Mouse (Mus musculus): ENCODE measurements around the gene Tat. TPM values are rescaled to one million over a fixed set of nuclear protein-coding genes. Genes with fewer than 3 reads are reported as not detected.
"Not testable (repeated sequence)": the region's sequence is repeated elsewhere in the genome, so short reads cannot be mapped to it uniquely, and the experiment has no call there.

Gene Tat
- polyA plus RNA-seq, 1 experiment from 2014 or later, result 0.10 TPM

DNA sequence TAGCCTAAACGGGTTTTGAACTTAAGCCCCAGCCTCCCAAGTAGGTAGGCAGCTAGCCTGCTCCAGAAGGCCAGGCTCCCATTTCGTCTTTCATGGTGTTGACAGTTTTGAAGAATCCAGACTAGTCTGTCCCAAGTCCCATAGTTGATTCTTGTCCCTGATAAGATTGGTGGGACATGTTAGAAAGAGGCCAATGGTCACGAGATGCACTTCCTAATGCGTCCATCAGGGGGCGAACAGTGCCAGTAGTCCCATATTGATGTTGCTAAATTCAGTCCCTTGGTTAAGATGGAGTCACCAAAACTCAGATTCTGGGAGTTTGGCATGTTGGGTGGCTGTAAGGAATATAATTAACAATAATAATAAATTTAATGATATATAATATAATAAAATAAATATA is 20.6 kb downstream of the Tat start:
- Histone ChIP-seq H3K36me3 (no peaks in the 10 kb centered on the region), H3K9me3 (replicated peaks) (no peaks in the 10 kb centered on the region), H3K4me2 (no peak overlapping the region), H3K4me1 (no peaks in the 10 kb centered on the region), H3K27ac (no peak overlapping the region), H3K9ac (no peak overlapping the region), H3K27me3 (replicated peaks) (no peaks in the 10 kb centered on the region), H3K4me3 (no peak overlapping the region)
- ATAC-seq, result no peak
- 23% methylated on average over 5 of the region's 5 CpGs for WGBS (ENCODE audit: insufficient replicate concordance)

DNA sequence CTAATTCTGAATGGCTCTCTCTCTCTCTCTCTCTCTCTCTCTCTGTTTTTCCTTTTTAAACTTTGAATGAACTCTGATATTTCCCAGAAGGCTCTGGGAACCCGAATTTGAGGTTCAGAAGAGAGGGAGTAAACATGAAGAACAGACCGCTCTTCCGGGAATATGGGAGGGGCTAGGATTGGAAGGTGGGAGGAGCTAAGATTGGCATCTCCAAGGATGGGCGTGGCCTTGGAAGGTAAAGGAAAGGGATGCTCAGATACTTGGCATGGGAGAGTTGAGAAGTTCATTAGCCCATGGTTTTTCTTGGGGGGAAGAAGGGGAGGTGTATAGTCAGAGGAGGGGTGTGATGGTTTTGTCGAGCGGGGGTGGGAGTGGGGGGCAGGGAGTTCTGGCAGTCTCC is 31.8 kb downstream of the Tat start:
- H3K9me3 ChIP-seq (replicated peaks), result no peaks in the 10 kb centered on the region
- no peak overlapping the region for H3K27ac ChIP-seq
- H3K4me2 ChIP-seq, result no peak overlapping the region
- H3K9ac ChIP-seq, result no peak overlapping the region
- no peak overlapping the region for H3K4me3 ChIP-seq
- H3K27me3 ChIP-seq (replicated peaks), result no peaks in the 10 kb centered on the region
- no peaks in the 10 kb centered on the region for H3K36me3 ChIP-seq
- ATAC-seq, result no peak
- no peaks in the 10 kb centered on the region for H3K4me1 ChIP-seq
- 52% methylated on average over 6 of the region's 6 CpGs for WGBS (ENCODE audit: insufficient replicate concordance)

DNA sequence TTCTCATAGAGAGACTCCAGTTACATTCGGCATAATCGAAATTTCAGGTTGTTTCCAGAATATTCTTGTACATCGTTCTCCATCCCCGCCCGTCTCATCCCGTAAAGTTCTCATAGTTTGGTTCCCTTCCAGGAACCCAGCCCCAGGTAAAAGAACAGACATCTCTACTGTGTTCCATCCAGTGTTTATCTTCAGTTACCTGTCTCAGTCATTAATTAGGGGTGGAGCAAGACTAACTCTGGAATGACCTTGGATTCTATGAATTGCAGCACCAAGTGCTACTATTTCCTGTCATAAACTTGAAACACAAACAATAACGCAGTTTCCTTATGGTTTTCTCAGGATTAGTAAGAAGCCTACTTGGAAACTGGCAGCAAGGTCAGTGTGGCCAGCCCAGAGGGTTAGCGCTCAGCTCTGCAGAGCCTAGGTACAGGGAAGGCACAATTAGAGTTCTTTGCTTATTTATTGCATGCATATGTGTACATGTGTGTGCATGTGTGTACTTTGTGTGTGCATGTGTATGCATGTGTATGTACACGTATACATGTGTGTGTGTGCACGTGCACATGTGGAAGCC is 32.6 kb downstream of the Tat start:
- H3K4me3 ChIP-seq, result no peak overlapping the region
- no peaks in the 10 kb centered on the region for H3K4me1 ChIP-seq
- ATAC-seq, result no peak
- no peak overlapping the region for H3K4me2 ChIP-seq
- WGBS (ENCODE audit: insufficient replicate concordance), result 74% methylated on average over 10 of the region's 10 CpGs
- H3K27me3 ChIP-seq (replicated peaks), result no peaks in the 10 kb centered on the region
- H3K36me3 ChIP-seq, result no peaks in the 10 kb centered on the region
- no peak overlapping the region for H3K9ac ChIP-seq
- no peaks in the 10 kb centered on the region for H3K9me3 ChIP-seq (replicated peaks)
- no peak overlapping the region for H3K27ac ChIP-seq

DNA sequence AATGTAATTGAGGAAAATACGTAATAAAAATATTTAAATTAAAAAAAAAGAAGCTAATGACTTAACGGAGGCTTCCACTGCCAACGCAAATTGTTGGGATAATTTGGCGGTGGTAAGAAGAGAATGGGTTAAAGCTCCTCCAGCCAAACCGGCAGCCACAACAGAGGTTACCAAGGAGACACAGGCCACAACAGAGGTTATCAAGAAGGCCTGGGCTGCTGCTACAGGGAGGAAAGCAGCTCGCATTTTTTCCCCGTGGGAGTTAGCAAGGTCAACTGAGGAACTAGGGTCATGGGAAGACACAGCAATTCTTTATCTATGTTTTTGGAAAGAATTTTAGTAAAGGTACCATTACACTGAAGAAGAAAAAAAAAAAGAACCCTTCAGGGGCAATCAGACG is 43.5 kb downstream of the Tat start:
- H3K27ac ChIP-seq, result not testable (repeated sequence)

DNA sequence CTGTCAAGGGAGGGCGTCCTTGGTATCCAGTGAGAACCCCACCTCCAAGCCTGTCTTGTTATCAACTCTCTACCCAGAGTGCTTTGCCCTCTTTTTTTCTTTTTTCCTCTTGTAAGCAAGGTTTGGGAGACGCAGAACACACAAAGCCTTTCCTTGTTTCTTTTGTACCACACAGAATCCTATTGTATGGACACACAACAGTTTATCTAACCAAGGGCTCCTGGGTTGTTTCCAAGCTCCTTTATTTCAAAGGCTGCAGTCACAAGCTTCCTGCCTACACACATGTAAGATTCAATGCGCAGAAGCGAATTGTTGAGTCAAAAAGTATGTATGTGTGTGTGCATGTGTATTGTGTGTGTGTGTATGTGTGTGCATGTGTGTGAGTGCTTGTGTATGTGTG is 44.1 kb downstream of the Tat start:
- no peak for ATAC-seq
- no peaks in the 10 kb centered on the region for H3K9me3 ChIP-seq (replicated peaks)
- no peaks in the 10 kb centered on the region for H3K36me3 ChIP-seq
- no peaks in the 10 kb centered on the region for H3K4me1 ChIP-seq
- WGBS (ENCODE audit: insufficient replicate concordance), result 65% methylated on average over 4 of the region's 4 CpGs
- H3K9ac ChIP-seq, result no peak overlapping the region
- H3K27ac ChIP-seq, result no peak overlapping the region
- no peak overlapping the region for H3K4me2 ChIP-seq
- no peak overlapping the region for H3K4me3 ChIP-seq
- H3K27me3 ChIP-seq (replicated peaks), result no peaks in the 10 kb centered on the region

More for the DNA sequence above, 43.5 kb downstream of the Tat start:
- not testable (repeated sequence) for H3K27me3 ChIP-seq (replicated peaks); ATAC-seq; H3K9ac ChIP-seq; H3K4me1 ChIP-seq; H3K36me3 ChIP-seq; H3K4me2 ChIP-seq; H3K9me3 ChIP-seq (replicated peaks); H3K4me3 ChIP-seq
- WGBS (ENCODE audit: insufficient replicate concordance), result 34% methylated on average over 8 of the region's 8 CpGs

DNA sequence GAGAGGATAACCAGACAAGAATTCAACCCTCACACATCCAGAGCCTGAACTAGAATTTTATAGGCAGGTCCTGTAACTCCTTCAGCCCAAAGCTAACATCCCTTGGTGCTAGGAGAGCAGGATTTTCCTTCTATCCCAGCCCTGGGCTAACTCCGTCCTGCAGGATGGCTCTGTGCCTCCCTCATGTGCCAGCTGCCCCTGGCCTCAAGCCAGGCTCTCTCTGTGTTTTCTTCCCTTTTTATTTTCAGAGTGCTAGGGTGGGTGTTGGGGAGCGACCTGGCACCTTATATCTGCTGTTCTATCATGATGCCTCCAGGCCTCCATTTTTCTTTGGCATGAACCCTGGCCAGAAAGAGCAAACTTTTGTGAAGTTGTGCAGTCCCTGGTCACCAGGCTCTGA is 45.9 kb downstream of the Tat start:
- Histone ChIP-seq H3K4me3 (no peak overlapping the region), H3K4me2 (no peak overlapping the region), H3K27me3 (replicated peaks) (no peaks in the 10 kb centered on the region), H3K36me3 (no peaks in the 10 kb centered on the region), H3K9me3 (replicated peaks) (no peaks in the 10 kb centered on the region), H3K9ac (no peak overlapping the region), H3K27ac (no peak overlapping the region), H3K4me1 (no peaks in the 10 kb centered on the region)
- 52% methylated on average over 2 of the region's 2 CpGs for WGBS (ENCODE audit: insufficient replicate concordance)
- ATAC-seq, result no peak

DNA sequence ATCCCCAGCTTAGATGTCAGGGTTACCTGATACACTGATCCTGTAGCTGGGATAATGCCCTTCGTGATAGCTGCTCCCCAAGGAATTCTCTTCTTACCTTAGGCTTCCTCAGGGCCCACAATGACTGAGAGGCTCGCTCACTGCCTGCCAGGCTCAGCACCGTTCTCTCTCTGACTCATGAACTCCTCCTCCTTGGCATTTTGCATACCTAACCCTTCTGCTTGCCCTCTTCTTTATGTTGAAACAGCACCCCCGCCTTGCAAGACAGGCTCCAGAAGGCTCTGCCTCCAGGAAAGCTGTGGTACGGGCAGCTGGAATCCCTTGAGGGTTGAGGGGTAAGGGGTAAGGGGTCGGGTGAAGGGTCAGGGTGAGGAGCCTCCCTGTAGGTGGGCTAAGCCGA is 49.0 kb downstream of the Tat start:
- Histone ChIP-seq H3K9me3 (replicated peaks) (no peaks in the 10 kb centered on the region), H3K9ac (no peak overlapping the region), H3K4me3 (no peak overlapping the region), H3K27me3 (replicated peaks) (no peaks in the 10 kb centered on the region), H3K4me2 (no peak overlapping the region), H3K36me3 (no peaks in the 10 kb centered on the region), H3K27ac (no peak overlapping the region), H3K4me1 (no peaks in the 10 kb centered on the region)
- WGBS (ENCODE audit: insufficient replicate concordance), result 49% methylated on average over 7 of the region's 7 CpGs
- no peak for ATAC-seq

DNA sequence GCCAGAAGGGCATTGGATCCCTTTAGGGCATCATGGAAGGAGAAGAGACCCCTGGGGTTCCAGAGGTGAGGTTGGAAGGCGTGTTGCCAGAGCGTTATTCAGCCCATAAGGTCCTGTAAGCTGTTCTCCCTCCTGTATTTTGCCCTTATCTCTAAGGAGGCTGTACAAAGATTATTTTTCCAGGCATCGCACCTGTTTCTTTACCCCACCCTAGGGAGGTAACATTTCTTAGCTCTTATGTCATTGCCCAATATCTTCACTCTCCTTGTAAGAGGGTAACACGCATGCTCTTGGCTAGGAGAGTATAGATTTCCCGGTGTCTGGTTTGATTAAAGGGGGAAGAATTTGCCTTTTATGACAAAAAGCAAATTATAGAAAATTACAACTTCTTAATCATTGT is 49.4 kb downstream of the Tat start, which contains the start of gene Chst4:
Gene Chst4, minus strand, starts transcription at position 82 of the 400 bp plus-strand sequence.
- WGBS (ENCODE audit: insufficient replicate concordance), result 65% methylated on average over 5 of the region's 5 CpGs
- no peak within 1 kb of the TSS for H3K9ac ChIP-seq
- no peak within 1 kb of the TSS for H3K4me3 ChIP-seq
- no peaks in the 10 kb centered on the region for H3K36me3 ChIP-seq
- H3K4me1 ChIP-seq, result no peaks in the 10 kb centered on the region
- H3K9me3 ChIP-seq (replicated peaks), result no peaks in the 10 kb centered on the region
- no peaks in the 10 kb centered on the region for H3K27me3 ChIP-seq (replicated peaks)
- H3K27ac ChIP-seq, result no peak within 1 kb of the TSS
- H3K4me2 ChIP-seq, result no peak within 1 kb of the TSS
- ATAC-seq, result no peak

DNA sequence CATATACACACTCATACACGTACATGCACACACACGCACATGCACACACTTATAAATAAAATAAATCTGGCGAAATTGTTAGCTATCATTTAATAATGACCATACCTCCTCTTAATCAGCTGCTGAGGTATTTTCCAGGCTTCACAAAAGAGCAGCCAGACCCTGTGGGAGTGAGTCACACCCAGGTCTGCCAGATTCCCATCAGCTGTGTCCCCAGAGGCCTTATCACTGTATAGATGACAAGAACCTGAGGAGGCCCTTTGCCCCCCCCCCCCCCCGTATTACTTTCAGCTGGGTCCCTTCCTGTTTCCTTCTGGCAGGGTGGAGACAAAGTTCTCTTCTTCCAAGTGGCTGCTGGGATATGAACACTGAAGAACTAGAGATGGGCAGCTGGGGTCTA is 50.3 kb downstream of the Tat start:
- H3K27ac ChIP-seq, result no peak overlapping the region
- H3K4me1 ChIP-seq, result no peaks in the 10 kb centered on the region
- H3K9me3 ChIP-seq (replicated peaks), result no peaks in the 10 kb centered on the region
- no peak overlapping the region for H3K4me2 ChIP-seq
- WGBS (ENCODE audit: insufficient replicate concordance), result 44% methylated on average over 4 of the region's 4 CpGs
- no peaks in the 10 kb centered on the region for H3K27me3 ChIP-seq (replicated peaks)
- no peak overlapping the region for H3K4me3 ChIP-seq
- ATAC-seq, result no peak
- H3K36me3 ChIP-seq, result no peaks in the 10 kb centered on the region
- no peak overlapping the region for H3K9ac ChIP-seq

Other genes starting within 250 kb of the Tat start
- 25.8 and 25.9 TPM in 2 replicates for gene Ap1g1, start 211.9 kb upstream of the Tat start, polyA plus RNA-seq (2016; fragmentation: Nextera tagmentation; extraction: Ambion mirVana)
- gene Phlpp2, start 121.9 kb upstream of the Tat start, polyA plus RNA-seq (2016; fragmentation: Nextera tagmentation; extraction: Ambion mirVana), result 3.0 and 3.3 TPM in 2 replicates
- 0.07 and 0.15 TPM in 2 replicates for gene Marveld3, start 28.2 kb upstream of the Tat start, polyA plus RNA-seq (2016; fragmentation: Nextera tagmentation; extraction: Ambion mirVana)
- gene Chst4, start 49.3 kb downstream of the Tat start, polyA plus RNA-seq (2016; fragmentation: Nextera tagmentation; extraction: Ambion mirVana), result not detected in 2 replicates
- gene Zfp612, start 89.3 kb downstream of the Tat start, polyA plus RNA-seq (2016; fragmentation: Nextera tagmentation; extraction: Ambion mirVana), result 1.2 and 1.3 TPM in 2 replicates
- not detected in 2 replicates for gene Gm21964, start 110.8 kb downstream of the Tat start, polyA plus RNA-seq (2016; fragmentation: Nextera tagmentation; extraction: Ambion mirVana)
- not detected in 2 replicates for gene Gm17720, start 112.3 kb downstream of the Tat start, polyA plus RNA-seq (2016; fragmentation: Nextera tagmentation; extraction: Ambion mirVana)
- 0.08 TPM in 1 of 2 replicates, not detected in the other for gene Calb2, start 177.8 kb downstream of the Tat start, polyA plus RNA-seq (2016; fragmentation: Nextera tagmentation; extraction: Ambion mirVana)
- 5.7 and 5.8 TPM in 2 replicates for gene Cmtr2, start 225.2 kb downstream of the Tat start, polyA plus RNA-seq (2016; fragmentation: Nextera tagmentation; extraction: Ambion mirVana)